Mouse (Mus musculus) embryonic facial prominence, embryonic 13.5 days (tissue): Measurements from ENCODE around the gene Slc25a44. TPM values are rescaled to one million over a fixed set of nuclear protein-coding genes. Genes with fewer than 3 reads are reported as not detected.
A peak's percentile ranks its signal among the peaks of the same experiment; 100 is the strongest.

Experiments used
- ATAC-seq: fragments of 200-750 bp; cut with Nextera tagmentation; 2 replicates; pipeline ENCODE4 v1.8.0; 2017; ENCODE audit warnings: low read depth; ENCODE audit not compliant: insufficient number of reproducible peaks, insufficient read depth, low FRiP score, low TSS enrichment
- H3K27ac ChIP-seq: fragments of 300-500 bp; sonication (generic); 2 replicates; pipeline ENCODE4 v1.5.1; 2015; ENCODE audit warnings: moderate library complexity, mild to moderate bottlenecking, inconsistent platforms
- H3K27me3 ChIP-seq: fragments of 300-500 bp; sonication (generic); 2 replicates; pipeline ENCODE4 v1.6.1; 2015; ENCODE audit warnings: mild to moderate bottlenecking, inconsistent platforms
- H3K36me3 ChIP-seq: fragments of 300-500 bp; sonication (generic); 2 replicates; pipeline ENCODE4 v1.6.1; 2015; ENCODE audit warnings: mild to moderate bottlenecking, inconsistent platforms
- H3K4me1 ChIP-seq: fragments of 300-500 bp; sonication (generic); 2 replicates; pipeline ENCODE4 v1.6.1; 2015; ENCODE audit warnings: inconsistent platforms
- H3K4me2 ChIP-seq: fragments of 300-500 bp; sonication (generic); 2 replicates; pipeline ENCODE4 v1.6.1; 2015; ENCODE audit warnings: moderate library complexity, mild to moderate bottlenecking, inconsistent platforms
- H3K4me3 ChIP-seq: fragments of 300-500 bp; sonication (generic); 2 replicates; pipeline ENCODE4 v1.5.1; 2015; ENCODE audit warnings: mild to moderate bottlenecking, inconsistent platforms
- H3K9ac ChIP-seq: fragments of 300-500 bp; sonication (generic); 2 replicates; pipeline ENCODE4 v1.6.1; 2015; ENCODE audit warnings: mild to moderate bottlenecking, inconsistent platforms
- H3K9me3 ChIP-seq: fragments of 300-500 bp; sonication (generic); 2 replicates; pipeline ENCODE4 v1.6.1; 2016; ENCODE audit warnings: inconsistent platforms
- WGBS: fragments of 180-500 bp; shearing (Covaris S2); methylation state at CpG from one replicate; pipeline ENCODE4 v1.1.7; 2015; ENCODE audit warnings: mixed read lengths; 5-methylcytosine and 5-hydroxymethylcytosine counted together
- polyA plus RNA-seq: library from polyadenylated mRNA; unstranded; fragments of >200 nt; fragmentation: Nextera tagmentation; extraction: Ambion mirVana; gene quantifications from 2 replicates; pipeline ENCODE4 v1.2.1, GENCODE M21; 2015

The Slc25a44 gene
- polyA plus RNA-seq, 1 experiment from 2014 or later: 16.7 TPM

GRCm38 (mm10) chr3:88427342-88427905 lies 2.5 kb upstream of the Slc25a44 start:
- ATAC-seq: no peak
- WGBS: 74% methylated on average over 4 of the region's 4 CpGs

GRCm38 (mm10) chr3:88425708-88426420 lies 925 bp upstream of the Slc25a44 start:
- Histone ChIP-seq H3K4me3 (peak overlapping the region; percentile 75; the same call in 1 of the 2 replicates), H3K4me2 (peak overlapping the region; percentile 89; the same call in 1 of the 2 replicates), H3K9me3 (no peaks in the 10 kb centered on the region), H3K27ac (peak overlapping the region; percentile 62; the same call in 1 of the 2 replicates), H3K4me1 (peaks cover 23% of the 10 kb centered on the region), H3K27me3 (no peaks in the 10 kb centered on the region), H3K9ac (no peak overlapping the region), H3K36me3 (peaks cover 9% of the 10 kb centered on the region)
- ATAC-seq: no peak
- 81% methylated on average over 10 of the region's 10 CpGs for WGBS

More at GRCm38 (mm10) chr3:88427342-88427905, 2.5 kb upstream of the Slc25a44 start:
- H3K4me2 ChIP-seq: no peak overlapping the region
- no peaks in the 10 kb centered on the region for H3K9me3 ChIP-seq
- H3K9ac ChIP-seq: no peak overlapping the region
- no peaks in the 10 kb centered on the region for H3K36me3 ChIP-seq
- no peak overlapping the region for H3K27ac ChIP-seq
- no peaks in the 10 kb centered on the region for H3K27me3 ChIP-seq
- no peak overlapping the region for H3K4me3 ChIP-seq
- peaks cover 19% of the 10 kb centered on the region for H3K4me1 ChIP-seq

- Histone ChIP-seq H3K9me3 (no peaks in the 10 kb centered on the region), H3K4me1 (peaks cover 23% of the 10 kb centered on the region), H3K4me2 (peak overlapping the region; percentile 89), H3K27ac (peak overlapping the region; percentile 62; the same call in 1 of the 2 replicates), H3K27me3 (no peaks in the 10 kb centered on the region), H3K4me3 (peak overlapping the region; percentile 75), H3K36me3 (peaks cover 14% of the 10 kb centered on the region), H3K9ac (no peak overlapping the region)
- 6% methylated on average over 2 of the region's 2 CpGs for WGBS
- no peak for ATAC-seq
These were observed 371 bp upstream of the Slc25a44 start for GRCm38 (mm10) chr3:88425330-88425689.

GRCm38 (mm10) chr3:88422020-88422720 lies 2.8 kb downstream of the Slc25a44 start:
- peaks cover 23% of the 10 kb centered on the region for H3K4me1 ChIP-seq
- no peak overlapping the region for H3K27ac ChIP-seq
- H3K9ac ChIP-seq: peak overlapping the region; percentile 46; the same call in 1 of the 2 replicates
- 47% methylated on average over 9 of the region's 9 CpGs for whole genome bisulfite sequencing
- no peaks in the 10 kb centered on the region for H3K9me3 ChIP-seq
- H3K4me2 ChIP-seq: no peak overlapping the region
- peaks cover 44% of the 10 kb centered on the region for H3K36me3 ChIP-seq
- no peak overlapping the region for H3K4me3 ChIP-seq
- no peaks in the 10 kb centered on the region for H3K27me3 ChIP-seq
- ATAC-seq: no peak

- no peaks in the 10 kb centered on the region for H3K27me3 ChIP-seq
- no peak overlapping the region for H3K4me2 ChIP-seq
- no peak overlapping the region for H3K4me3 ChIP-seq
- 94% methylated on average over 19 of the region's 19 CpGs for WGBS
- H3K9me3 ChIP-seq: no peaks in the 10 kb centered on the region
- H3K9ac ChIP-seq: no peak overlapping the region
- peaks cover 23% of the 10 kb centered on the region for H3K4me1 ChIP-seq
- no peak overlapping the region for H3K27ac ChIP-seq
- peaks cover 58% of the 10 kb centered on the region for H3K36me3 ChIP-seq
- ATAC-seq: no peak
These were observed 4.2 kb downstream of the Slc25a44 start for GRCm38 (mm10) chr3:88420771-88421170.

GRCm38 (mm10) chr3:88418016-88418415 lies 6.9 kb downstream of the Slc25a44 start:
- H3K4me1 ChIP-seq: peaks cover 10% of the 10 kb centered on the region; the same call in 1 of the 2 replicates
- no peak overlapping the region for H3K27ac ChIP-seq
- ATAC-seq: no peak
- WGBS: 84% methylated on average over 6 of the region's 6 CpGs
- no peak overlapping the region for H3K9ac ChIP-seq
- H3K4me3 ChIP-seq: no peak overlapping the region
- H3K36me3 ChIP-seq: peaks cover 83% of the 10 kb centered on the region
- no peaks in the 10 kb centered on the region for H3K27me3 ChIP-seq
- H3K9me3 ChIP-seq: no peaks in the 10 kb centered on the region
- no peak overlapping the region for H3K4me2 ChIP-seq

- peaks cover 91% of the 10 kb centered on the region for H3K36me3 ChIP-seq
- H3K27ac ChIP-seq: no peak overlapping the region
- no peak for ATAC-seq
- H3K4me1 ChIP-seq: peaks cover 3% of the 10 kb centered on the region; the same call in 1 of the 2 replicates
- no peak overlapping the region for H3K4me3 ChIP-seq
- no peak overlapping the region for H3K4me2 ChIP-seq
- peak overlapping the region; percentile 49; the same call in 1 of the 2 replicates for H3K9ac ChIP-seq
- H3K9me3 ChIP-seq: no peaks in the 10 kb centered on the region
- 92% methylated on average over 4 of the region's 4 CpGs for WGBS
- H3K27me3 ChIP-seq: no peaks in the 10 kb centered on the region
These were observed 9.3 kb downstream of the Slc25a44 start for GRCm38 (mm10) chr3:88415668-88416067.

GRCm38 (mm10) chr3:88412636-88413035 lies 12.3 kb downstream of the Slc25a44 start:
- Histone ChIP-seq H3K9ac (peak overlapping the region; percentile 17; the same call in 1 of the 2 replicates), H3K27ac (no peak overlapping the region), H3K36me3 (peaks cover 61% of the 10 kb centered on the region), H3K27me3 (no peaks in the 10 kb centered on the region), H3K4me2 (no peak overlapping the region), H3K4me3 (no peak overlapping the region), H3K4me1 (peaks cover 24% of the 10 kb centered on the region), H3K9me3 (no peaks in the 10 kb centered on the region)
- WGBS: 86% methylated on average over 11 of the region's 11 CpGs
- ATAC-seq: no peak

GRCm38 (mm10) chr3:88411681-88412080 lies 13.3 kb downstream of the Slc25a44 start:
- Histone ChIP-seq H3K27ac (no peak overlapping the region), H3K27me3 (no peaks in the 10 kb centered on the region), H3K9me3 (no peaks in the 10 kb centered on the region), H3K4me1 (peaks cover 31% of the 10 kb centered on the region), H3K36me3 (peaks cover 54% of the 10 kb centered on the region), H3K4me2 (no peak overlapping the region), H3K4me3 (no peak overlapping the region), H3K9ac (no peak overlapping the region)
- no peak for ATAC-seq
- 83% methylated on average over 4 of the region's 4 CpGs for WGBS

- peaks cover 31% of the 10 kb centered on the region for H3K4me1 ChIP-seq
- peak overlapping the region; percentile 95 for H3K27ac ChIP-seq
- H3K4me2 ChIP-seq: peak overlapping the region; percentile 68
- peak overlapping the region; percentile 66 for H3K4me3 ChIP-seq
- H3K36me3 ChIP-seq: peaks cover 43% of the 10 kb centered on the region
- H3K9ac ChIP-seq: peak overlapping the region; percentile 86; the same call in 1 of the 2 replicates
- ATAC-seq: no peak
- WGBS: 27% methylated on average over 7 of the region's 7 CpGs
- no peaks in the 10 kb centered on the region for H3K9me3 ChIP-seq
- H3K27me3 ChIP-seq: no peaks in the 10 kb centered on the region
These were observed 14.3 kb downstream of the Slc25a44 start for GRCm38 (mm10) chr3:88410645-88411031.

- Histone ChIP-seq H3K36me3 (peaks cover 37% of the 10 kb centered on the region), H3K9me3 (no peaks in the 10 kb centered on the region), H3K9ac (peak within 1 kb of the TSS; percentile 86), H3K4me3 (peak within 1 kb of the TSS; percentile 66), H3K4me1 (peaks cover 31% of the 10 kb centered on the region), H3K27ac (peak within 1 kb of the TSS; percentile 95), H3K27me3 (no peaks in the 10 kb centered on the region), H3K4me2 (peak within 1 kb of the TSS; percentile 68)
- peak; percentile 89 for ATAC-seq
- WGBS: under 1% methylated on average over 54 of the region's 54 CpGs
These were observed 14.9 kb downstream of the Slc25a44 start, which contains the start of gene Pmf1 for GRCm38 (mm10) chr3:88409741-88410644. TSS of gene Pmf1 (minus strand) at chr3:88410331.
